Mouse (Mus musculus): ENCODE data around the gene Ssx2ip.
"Not testable (repeated sequence)": the region's sequence is repeated elsewhere in the genome, so short reads cannot be mapped to it uniquely, and the experiment has no call there.

Gene Ssx2ip

DNA sequence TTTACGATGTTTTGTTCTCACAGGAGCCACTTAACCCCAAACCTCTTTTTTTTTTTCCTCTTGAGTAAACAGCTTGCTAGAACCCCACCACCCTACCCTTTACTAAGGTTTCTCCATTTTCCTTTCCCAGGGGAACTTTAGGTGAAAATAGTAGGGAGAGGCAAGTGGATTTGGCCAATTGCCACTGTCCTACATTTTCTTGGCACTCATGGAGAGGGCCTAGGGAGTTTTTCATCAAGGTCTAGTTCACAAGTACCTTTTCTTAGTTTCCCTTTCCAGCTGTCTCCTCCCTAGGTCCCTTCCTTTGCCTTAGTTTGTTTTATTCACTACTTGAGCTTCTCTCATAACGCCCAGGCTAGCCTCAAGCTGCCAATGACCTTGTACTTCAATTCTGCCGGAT, 672 bp upstream of the Ssx2ip start:
- ATAC-seq (ENCODE audit: low TSS enrichment), result no peak

DNA sequence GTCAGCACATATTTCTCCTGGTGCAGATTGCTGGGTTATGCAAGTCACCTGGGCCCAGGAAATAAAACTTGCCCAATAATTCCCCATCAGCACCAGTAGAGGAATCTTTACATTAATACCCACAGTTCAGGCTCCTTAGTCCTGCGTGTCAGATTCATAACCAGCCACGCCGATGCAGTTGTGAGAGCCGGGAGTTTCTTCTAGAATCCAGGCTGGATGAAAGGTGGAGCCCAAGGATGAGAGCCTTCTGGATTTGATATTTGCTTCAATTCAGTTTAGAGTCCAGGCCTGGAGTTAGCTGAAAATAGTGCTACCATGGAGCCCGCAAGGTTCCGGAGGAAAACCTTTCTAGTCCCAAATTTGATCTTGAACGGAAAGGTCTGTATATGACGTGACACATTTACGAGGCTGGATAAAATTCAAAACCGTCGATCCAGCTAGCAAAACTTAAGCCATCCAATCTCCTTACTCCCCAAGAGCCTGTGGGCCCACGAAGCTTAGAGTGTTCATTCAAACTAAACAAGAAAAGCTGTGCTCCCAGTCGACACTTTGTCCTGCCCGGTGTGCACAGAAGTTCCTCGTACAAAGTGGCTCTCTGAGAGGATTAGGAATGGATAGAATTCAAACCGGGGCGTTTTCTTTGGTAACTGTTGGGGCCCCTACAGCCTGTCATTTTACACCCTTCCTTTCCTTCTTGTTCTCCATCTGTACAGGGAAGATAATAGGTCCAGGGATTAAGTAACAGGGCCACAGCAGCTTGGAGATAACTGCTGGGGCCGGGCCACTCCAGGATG, 968 bp downstream of the Ssx2ip start:
- ATAC-seq (ENCODE audit: low TSS enrichment), result peak; percentile 7; the same call in 1 of the 2 replicates

DNA sequence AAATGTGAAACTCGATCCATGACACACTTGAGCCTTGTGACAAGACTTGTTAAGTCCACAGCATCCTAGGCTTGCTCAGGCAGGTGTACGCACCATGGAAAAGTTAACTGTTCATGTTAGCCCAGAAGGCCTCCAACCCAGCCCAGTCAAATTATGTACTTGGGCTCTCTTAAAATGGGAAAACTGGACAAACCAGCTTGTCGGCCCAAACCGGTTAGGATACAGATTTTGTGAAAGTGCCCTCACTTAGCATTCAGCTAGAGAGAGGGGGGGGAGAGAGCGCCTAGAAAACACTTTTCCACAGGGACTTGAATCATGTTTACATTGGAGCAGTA, 1.5 kb downstream of the Ssx2ip start:
- ATAC-seq (ENCODE audit: low TSS enrichment), result no peak

DNA sequence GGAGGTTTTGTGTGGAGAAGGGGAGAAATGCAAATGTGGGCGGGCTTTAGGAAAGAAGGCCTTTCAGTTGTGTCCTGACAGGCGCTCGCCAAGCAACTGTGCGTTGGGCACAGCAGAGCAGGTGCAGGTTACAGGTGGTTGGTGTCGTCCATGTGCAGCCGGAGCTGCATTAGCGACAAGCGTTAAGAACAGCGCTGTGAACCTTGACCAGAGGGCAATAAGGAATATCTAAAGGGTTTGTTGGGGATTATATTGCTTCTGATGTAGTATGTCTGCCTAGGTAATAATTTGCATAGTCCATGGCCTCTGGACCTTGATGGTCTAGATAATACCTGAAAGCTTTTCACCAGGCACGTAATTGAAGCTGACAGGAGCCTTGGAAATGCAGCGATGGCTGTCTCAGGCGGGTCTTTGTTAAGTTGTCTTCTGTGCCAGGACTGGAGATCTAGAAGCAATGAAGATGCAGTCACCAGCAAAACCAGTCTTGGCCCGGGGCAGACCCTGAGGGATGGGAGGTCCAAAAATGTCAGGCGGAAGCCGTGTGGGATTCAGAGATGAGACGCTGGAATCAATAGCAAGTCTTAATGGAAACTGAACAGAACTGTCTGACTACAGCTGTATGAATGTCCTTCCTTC, 2.8 kb downstream of the Ssx2ip start:
- ATAC-seq (ENCODE audit: low TSS enrichment), result no peak

DNA sequence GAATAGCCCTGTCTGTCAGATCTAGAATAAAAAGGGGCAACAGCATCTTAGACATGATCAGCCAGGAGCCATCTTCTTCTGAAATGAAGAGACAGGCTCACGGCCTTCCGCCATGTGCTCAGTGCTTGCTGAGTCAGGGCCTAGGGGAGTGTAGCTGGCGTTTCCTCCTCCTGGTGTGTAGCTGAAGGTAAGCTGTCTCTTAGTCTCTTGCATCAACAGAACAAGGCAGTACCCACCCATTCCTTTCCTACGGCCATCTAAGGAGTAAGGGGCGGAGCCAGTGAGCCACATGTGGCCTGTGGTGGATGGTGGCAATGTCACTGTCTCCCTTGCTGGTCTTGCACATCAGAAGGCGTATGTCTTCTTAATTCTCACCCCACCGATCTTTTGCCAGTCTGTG, 5.7 kb downstream of the Ssx2ip start:
- ATAC-seq (ENCODE audit: low TSS enrichment), result no peak

DNA sequence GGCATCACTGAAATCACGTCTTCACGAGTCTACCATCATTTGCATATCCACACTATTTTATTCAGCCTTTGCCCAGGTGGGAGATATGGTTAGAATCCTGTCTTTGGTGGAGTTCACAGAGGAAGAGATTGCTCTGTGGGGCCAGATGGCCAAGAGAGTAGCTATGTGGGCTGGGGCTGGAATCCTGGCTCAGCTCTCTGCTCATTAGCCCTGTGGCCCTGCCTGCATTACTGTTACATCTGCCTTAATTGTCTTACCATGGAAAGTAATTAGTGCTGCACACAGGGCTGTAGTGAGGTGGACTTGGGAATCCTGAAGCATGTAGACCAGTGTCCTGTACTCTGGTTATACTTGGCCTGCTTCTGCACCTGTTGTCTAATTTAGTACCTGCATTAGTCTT, 7.6 kb downstream of the Ssx2ip start:
- ATAC-seq (ENCODE audit: low TSS enrichment), result peak; percentile 11; the same call in 1 of the 2 replicates

DNA sequence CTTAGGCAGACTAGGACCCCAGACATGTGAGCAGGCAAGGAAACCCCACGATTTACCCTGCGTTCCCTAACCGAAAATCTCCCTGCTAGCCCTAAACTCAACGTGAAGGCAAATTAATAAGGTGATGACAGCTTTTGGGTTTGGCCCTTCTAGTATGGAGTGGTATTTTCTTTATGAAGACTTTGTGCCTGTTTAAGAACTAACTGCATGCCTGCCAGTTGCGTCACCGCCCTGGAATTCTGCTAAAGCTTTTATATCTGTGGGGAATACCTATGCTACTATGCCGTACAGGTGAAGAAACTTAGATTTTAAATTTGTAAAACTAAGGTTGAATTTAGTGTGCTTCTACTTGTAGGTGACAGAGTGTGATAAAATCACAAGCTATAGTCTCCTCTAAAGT, 8.0 kb downstream of the Ssx2ip start:
- no peak for ATAC-seq (ENCODE audit: low TSS enrichment)

DNA sequence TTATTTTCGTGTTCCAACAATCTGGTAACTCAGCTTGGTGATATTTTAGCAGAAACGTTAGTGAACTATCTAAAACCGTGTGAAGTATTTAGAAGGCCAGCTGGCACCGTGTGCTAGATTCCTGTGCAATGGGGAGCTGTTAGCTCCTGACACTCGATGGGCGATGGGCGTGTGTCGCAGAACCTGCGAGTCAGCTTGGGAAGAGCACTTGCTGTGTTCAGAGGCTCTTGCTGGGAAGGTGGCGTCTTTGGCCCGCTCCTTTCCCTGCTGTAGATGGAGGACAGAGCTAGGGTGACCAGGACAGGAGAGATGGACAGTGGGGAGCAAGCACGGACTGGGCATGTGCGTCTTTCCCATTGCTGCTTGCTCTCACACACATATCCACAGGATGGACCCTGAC, 8.6 kb downstream of the Ssx2ip start:
- peak; percentile 63 for ATAC-seq (ENCODE audit: low TSS enrichment)

DNA sequence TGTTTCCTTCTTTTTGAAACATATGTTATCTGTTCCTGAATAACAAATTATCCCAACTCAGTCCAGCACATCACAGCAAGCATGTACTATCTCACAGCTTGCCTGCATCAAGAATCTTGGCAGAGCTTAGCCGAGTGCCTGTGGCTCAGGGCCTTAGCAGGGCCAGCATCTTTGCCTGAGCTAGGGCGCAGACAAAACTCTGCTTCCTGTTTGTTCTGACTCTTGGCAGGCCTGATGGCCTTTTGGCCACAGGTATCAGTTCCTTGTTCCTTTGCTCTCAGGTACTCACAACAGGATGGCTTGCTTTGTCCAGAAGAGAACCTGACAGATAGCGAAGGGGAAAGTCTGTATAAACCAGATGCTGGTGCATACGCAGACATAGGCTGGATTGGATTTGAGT, 9.6 kb downstream of the Ssx2ip start:
- peak; percentile 34; the same call in 1 of the 2 replicates for ATAC-seq (ENCODE audit: low TSS enrichment)

DNA sequence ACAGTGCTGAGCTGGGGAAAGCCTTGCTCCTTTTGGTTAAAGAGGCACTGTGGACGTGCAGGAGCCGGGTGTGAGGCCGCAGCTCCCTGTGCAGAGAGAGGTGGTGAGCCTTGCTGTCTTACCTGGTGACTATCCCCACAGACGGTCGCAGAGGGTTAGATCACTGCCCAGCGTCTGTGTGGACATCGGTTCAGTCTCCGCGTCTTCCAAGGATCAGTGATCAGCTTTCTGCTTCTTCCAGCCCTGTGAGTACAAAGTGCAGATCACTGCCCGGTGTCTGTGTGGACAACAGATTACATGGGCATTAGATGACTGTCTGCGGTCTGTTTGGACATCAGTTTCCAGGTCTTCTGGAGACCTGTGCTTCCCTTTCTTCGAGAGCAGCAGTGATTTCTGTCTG, 10.1 kb downstream of the Ssx2ip start:
- no peak for ATAC-seq (ENCODE audit: low TSS enrichment)

DNA sequence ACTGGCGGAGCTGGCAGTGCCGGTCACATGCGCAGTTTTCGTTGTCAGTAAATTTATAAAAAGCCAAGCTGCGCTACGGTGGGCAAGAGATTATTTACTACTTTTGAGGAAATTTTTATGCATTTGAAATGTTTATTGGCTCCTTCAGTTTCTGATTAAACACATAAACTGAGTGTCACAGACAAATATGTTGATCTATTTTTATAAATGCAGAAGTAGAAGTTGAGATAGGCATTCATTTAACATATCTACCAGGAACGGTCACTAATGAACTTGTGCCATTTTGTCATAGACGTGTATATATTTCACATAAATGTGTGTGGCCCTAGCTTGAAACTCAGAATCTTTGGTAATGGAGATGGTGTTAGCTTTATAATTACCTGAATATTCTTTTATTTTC, 13.4 kb downstream of the Ssx2ip start:
- no peak for ATAC-seq (ENCODE audit: low TSS enrichment)

DNA sequence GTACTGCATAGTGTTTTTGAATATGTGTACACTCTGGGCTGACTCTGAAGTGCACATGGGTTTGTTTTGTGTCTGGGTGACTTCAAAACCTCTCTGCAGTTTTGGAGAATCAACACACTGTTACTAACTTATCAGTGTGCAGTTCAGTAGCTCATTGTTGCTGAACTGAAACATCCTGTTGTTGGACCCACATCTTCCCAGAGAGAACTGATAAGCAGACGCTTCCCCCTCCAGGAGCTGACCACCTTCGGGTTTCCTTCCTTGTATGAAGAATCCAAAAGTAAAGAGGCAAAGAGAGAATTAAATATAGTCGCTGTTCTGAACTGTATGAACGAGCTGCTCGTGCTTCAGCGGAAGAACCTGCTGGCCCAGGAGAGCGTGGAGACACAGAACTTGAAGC, 14.5 kb downstream of the Ssx2ip start:
- ATAC-seq (ENCODE audit: low TSS enrichment), result no peak

DNA sequence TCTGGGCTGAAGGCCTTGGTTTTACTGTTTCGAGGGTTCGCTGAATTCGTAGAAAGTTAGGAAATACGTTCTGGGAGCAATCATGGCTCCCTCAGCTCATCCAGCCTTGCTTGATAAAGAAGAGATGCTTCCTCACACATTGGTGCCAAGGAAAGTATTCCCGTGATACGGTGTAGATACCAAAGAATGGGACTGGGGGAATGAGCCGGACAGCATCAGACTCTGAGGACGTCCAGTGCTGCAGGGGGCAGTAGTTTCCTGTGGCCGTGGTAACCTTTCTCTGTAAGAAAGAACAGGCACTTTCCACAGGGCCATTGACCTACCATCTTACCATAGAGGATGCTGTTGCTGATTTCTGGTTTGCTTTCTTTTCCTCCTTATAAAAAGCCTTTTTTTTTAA, 15.1 kb downstream of the Ssx2ip start:
- no peak for ATAC-seq (ENCODE audit: low TSS enrichment)

DNA sequence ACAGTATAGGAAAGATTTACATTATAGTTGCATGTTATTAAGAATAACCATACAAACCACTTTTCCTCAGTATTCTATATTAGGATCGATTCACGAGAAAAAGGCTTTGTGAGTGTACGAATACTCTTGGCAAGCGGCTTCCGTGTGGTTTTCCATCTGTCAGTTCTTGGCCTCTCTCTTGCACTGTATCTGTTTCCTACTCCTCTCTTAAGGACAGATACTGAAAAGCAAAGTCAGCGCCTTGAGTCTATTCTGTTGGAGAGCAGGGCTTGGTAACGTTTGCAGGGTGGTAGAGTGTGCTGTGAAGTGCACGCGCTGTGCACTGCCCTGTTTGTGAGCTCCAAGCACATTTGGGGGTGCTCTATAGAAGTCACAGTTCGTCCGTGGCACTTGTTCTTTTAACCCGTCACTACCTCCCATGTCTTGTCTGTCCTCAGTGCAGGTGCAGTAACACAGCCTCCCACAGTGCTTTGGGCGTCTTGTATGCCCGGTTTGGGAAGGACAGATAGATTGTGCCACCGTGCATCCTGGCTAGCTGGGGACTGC, 15.6 kb downstream of the Ssx2ip start:
- peak; percentile 78 for ATAC-seq (ENCODE audit: low TSS enrichment)

DNA sequence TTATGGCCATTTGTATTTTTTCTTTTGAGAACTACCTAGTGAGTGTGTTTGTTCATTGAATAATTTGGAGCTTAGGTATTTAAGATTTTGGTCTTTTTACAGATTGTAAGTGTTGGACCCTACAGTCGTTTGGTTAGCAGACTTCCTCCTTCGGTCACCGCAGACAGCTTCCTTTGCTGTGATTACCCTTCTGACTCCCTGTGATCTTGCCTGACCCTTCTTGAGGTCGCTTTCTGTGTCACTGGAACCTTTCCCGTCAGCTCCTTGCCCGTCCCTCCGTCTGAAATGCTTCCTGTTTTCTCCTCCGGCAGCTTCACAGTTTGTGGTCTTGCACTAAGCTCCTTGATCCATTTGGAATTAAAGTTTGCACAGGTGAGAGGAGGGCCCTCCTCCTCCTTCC, 17.3 kb downstream of the Ssx2ip start:
- no peak for ATAC-seq (ENCODE audit: low TSS enrichment)

DNA sequence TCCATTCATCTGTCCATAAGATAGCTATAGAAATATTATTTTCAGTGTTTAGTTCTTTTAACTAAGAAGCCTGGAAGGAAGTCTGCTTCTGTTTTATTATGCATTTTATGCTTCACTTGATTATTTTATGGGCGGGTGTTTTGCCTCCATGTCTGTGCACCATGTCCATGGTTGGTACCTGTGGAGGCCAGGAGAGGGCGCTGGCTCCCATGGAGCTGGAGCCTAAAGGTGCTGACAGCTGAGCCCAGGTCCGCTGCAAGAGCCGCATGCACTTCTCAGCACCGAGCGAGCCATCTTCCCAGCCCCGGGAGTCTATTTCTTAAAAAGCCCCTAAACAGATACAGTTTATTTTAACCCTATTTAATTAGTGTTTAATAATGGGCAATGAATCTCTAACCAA, 19.3 kb downstream of the Ssx2ip start:
- ATAC-seq (ENCODE audit: low TSS enrichment), result no peak

DNA sequence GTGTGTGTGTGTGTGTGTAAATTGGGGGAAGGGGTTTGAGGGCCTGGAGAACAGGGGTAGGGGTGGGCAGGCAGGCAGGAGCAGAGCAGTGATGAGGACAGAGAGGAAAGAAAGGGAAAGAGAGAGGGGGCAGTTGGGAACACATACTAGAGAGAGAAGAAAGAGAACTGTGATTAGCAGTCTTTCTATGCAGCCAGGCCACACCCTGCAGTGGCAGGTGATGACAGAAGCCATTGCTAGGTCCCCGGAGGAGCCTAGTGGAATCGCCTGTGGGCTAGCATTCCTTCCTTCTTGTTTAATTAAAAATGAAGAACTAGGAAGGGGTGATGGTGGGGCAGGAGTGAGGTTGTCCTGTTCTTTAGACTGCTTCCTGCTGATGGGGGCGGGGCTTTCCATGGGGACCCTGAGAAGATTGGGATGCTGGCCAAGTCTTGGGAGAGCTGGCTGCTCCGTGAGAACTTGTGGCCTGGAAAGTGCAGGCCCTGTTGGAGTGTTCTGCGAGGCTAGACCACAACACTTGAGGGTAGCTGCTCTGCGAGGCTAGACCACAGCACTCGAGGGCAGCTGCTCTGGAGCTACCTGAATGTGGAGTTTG, 20.0 kb downstream of the Ssx2ip start:
- ATAC-seq (ENCODE audit: low TSS enrichment), result no peak

DNA sequence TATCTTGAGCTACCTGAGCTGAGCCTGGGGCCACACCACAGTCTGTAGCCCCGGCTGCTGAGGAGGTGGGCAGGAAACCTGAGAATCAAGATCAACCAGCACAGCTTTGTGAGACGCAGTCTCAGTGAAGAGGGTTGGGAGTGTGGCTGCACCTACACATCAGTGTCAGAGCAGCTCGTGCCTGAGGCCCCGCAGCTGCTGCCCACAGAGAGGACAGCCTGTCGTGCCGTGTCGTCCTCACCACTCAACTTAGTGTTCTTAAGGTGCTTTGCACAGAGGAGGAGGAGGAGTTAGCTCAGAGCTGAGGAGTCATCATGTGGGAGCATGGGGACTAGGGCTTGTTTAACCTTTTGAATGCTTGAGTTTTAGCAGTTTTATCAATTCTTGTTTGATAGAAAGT, 21.5 kb downstream of the Ssx2ip start:
- peak; percentile 72 for ATAC-seq (ENCODE audit: low TSS enrichment)

DNA sequence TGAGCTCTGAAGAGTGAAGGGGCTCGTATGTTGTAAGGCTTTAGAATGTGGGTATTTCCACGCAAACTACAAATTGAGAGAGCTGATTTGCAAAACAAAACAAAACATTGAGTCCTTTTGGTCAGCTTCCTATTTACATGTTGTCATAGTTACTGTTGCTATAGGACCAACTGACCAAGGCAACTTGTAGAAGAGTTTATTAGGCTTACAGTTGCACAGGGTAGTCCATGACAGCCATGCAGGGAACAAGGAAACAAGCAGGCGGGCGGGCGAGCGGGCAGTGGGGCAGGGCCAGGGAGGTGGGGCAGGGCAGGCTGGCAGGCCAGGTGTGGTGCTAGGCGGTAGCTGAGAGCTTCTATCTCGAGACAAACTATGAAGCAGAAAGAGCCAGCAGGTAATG, 22.0 kb downstream of the Ssx2ip start:
- ATAC-seq (ENCODE audit: low TSS enrichment), result no peak

DNA sequence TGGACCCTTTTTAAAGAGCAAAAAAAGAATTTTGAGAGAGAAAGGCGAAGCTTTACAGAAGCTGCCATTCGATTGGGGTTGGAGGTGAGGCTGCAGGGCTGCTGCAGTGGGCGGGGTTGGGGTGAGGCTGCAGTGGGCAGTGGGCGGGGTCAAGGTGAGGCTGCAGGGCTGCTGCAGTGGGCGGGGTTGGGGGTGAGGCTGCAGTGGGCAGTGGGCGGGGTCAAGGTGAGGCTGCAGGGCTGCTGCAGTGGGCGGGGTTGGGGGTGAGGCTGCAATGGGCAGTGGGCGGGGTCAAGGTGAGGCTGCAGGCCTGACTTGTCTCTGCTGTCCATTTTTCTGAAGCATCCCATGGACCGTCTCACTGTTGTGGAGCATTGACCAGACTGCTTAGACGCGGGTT, 28.6 kb downstream of the Ssx2ip start:
- not testable (repeated sequence) for ATAC-seq (ENCODE audit: low TSS enrichment)

DNA sequence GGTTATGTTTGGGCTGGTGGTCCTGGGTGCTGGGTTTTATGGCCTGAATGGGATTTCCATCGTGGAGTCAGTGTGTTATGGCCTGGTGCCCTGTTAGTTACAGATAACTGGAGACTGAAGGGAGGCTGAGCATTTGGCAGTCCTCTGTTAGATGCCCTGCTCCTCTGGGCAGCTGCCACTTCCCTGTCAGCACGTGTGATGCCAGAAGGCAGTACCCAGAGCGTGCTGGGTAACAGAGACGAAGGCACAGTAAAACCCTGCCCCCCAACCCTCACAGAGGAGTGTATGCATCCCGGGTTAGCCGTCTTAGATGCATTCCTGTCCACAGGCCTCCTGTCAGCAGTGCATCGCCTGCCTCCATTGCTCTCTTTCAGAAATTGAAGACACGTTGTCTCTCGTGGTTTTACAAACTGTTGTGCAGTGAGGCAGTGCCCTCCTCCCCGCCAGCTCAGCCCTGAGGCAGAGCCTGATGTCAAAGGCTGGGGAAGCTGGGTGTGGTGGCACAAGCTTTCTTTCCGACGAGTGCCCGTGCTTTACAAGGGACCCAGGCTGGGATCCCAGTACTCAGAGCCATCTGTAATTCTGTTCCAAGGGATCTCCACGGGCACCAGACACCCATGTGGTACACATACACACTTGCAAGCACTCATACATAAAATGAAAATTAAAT, 29.4 kb downstream of the Ssx2ip start:
- no peak for ATAC-seq (ENCODE audit: low TSS enrichment)

DNA sequence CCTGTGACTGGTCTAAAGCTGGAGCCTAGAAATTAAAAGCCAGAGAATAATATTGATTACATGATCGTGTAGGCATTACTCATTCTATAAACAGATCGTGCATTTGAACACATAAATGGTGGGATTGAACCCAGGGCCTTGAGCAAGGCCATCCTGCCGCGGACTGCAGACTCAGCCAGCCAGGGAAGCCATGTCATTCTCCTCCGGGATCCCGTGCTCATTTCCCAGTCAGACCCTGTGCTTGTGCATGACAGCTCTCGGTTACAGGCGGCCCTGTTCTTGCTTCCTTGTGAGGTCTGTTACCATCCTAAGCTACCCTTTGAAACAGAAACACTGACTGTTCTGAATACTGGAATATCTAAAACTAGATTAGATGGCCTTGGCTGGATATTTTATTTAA, 30.2 kb downstream of the Ssx2ip start:
- ATAC-seq (ENCODE audit: low TSS enrichment), result no peak

DNA sequence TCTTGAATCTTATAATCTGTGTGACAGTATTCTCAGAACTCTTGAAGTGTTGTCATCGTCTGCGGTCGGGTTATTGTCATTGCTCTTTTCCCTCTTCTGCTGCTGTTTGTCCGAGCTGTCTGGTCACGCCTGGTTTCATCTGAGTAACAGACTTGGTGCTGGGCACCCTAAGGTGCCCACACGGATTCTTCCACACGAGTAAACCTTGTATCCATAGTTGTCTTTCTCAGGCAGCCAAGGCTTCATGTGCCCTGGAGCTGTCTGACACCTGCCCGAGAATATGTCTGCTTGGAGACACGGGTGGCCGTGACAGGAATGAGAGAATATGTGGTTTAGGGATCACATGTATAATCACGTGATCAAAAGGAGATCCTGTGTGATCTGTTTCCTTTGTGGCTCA, 31.1 kb downstream of the Ssx2ip start:
- ATAC-seq (ENCODE audit: low TSS enrichment), result no peak

All from frontal cortex, adult (tissue).